8 mouse cellular contexts compared by ENCODE assay signal in the genomic region with DNA sequence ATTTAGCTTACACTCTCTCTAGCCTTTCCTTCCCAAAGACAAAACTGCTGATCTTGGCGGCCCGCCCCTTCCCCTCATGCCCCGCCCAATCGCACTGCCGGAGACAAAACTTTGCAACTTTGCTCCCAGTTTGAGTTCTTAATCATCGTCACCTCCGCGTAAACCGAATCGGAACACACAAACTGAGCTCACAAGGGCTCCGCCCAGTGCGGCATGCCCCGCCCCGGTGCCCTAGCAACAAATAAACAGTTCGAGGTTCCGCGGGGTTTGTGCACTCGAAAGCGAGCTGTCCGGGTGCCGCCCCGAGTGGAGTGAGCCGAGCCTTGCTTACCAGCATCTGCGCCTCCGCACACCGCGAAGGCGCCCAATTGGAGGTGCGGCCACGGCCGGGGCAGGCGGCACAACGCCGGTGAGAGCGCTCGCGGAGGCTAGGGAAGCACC.
DNase-seq lines count a peak whose midpoint lies in the region; ATAC-seq and TF ChIP-seq lines count a peak whose summit lies in the region.

No protein-coding gene starts in this region.

- peaks cover 19% of the 10 kb centered on the region for H3K27me3 ChIP-seq in forebrain, embryonic 13.5 days
- no peaks in the 10 kb centered on the region for H3K27me3 ChIP-seq in heart, postnatal 0 days (ENCODE audit: control insufficient read depth, insufficient read depth, low read length)
- peaks cover 3% of the 10 kb centered on the region; the same call in 1 of the 2 replicates for H3K27me3 ChIP-seq in neural tube, embryonic 14.5 days (ENCODE audit: control insufficient read depth, insufficient read depth, low read length)

- H3K4me2 ChIP-seq in forebrain, embryonic 13.5 days: peak overlapping the region; percentile 83
- H3K4me2 ChIP-seq in heart, postnatal 0 days (ENCODE audit: low read depth, low read length): peak overlapping the region; percentile 78
- H3K4me2 ChIP-seq in neural tube, embryonic 14.5 days (ENCODE audit: low read depth, low read length): peak overlapping the region; percentile 70

- TF ChIP-seq CTCF in heart, postnatal 0 days (IDR thresholded peaks at IDR 0.05; ENCODE audit: low read depth): no peak

- peak; percentile 98 for DNase-seq in ES-CJ7 (ENCODE audit: low read depth, low spot score)
- peak; percentile 80 for DNase-seq in heart, postnatal 0 days (ENCODE audit: low spot score)
- peak; percentile 94 for DNase-seq in kidney, postnatal 36 days
- peak; percentile 94 to 96 for DNase-seq in lung, adult 18-20 months
- DNase-seq in thymus, adult 18-20 months: peak; percentile 79 to 83

- peak; percentile 61 for ATAC-seq in cerebellum, adult (ENCODE audit: insufficient number of reproducible peaks, low FRiP score, low TSS enrichment)
- ATAC-seq in forebrain, embryonic 13.5 days: peak; percentile 80; the same call in 1 of the 2 replicates
- peak; percentile 88 for ATAC-seq in heart, postnatal 0 days (ENCODE audit: insufficient read depth, low read depth)
- ATAC-seq in neural tube, embryonic 14.5 days (ENCODE audit: low read depth): peak; percentile 70

- WGBS in forebrain, embryonic 13.5 days: under 1% methylated on average over 37 of the region's 37 CpGs
- WGBS in heart, postnatal 0 days: under 1% methylated on average over 37 of the region's 37 CpGs
- under 1% methylated on average over 37 of the region's 37 CpGs for WGBS in neural tube, embryonic 14.5 days

- peak overlapping the region; percentile 59 for H3K9ac ChIP-seq in forebrain, embryonic 13.5 days
- H3K9ac ChIP-seq in heart, postnatal 0 days (replicated peaks; ENCODE audit: low read depth, low read length): peak overlapping the region; percentile 46; the same call in 1 of the 2 replicates
- H3K9ac ChIP-seq in neural tube, embryonic 14.5 days (replicated peaks; ENCODE audit: low read depth, low read length): peak overlapping the region; percentile 43

- H3K36me3 ChIP-seq in forebrain, embryonic 13.5 days (ENCODE audit: poor library complexity, severe bottlenecking): no peaks in the 10 kb centered on the region
- no peaks in the 10 kb centered on the region for H3K36me3 ChIP-seq in heart, postnatal 0 days (replicated peaks; ENCODE audit: control insufficient read depth, insufficient read depth, low read length)
- no peaks in the 10 kb centered on the region for H3K36me3 ChIP-seq in neural tube, embryonic 14.5 days (ENCODE audit: control insufficient read depth, insufficient read depth, low read length)

- no peak overlapping the region for H3K27ac ChIP-seq in forebrain, embryonic 13.5 days
- H3K27ac ChIP-seq in heart, postnatal 0 days (ENCODE audit: low read depth): no peak overlapping the region
- no peak overlapping the region for H3K27ac ChIP-seq in neural tube, embryonic 14.5 days (ENCODE audit: low read depth, low read length)

- H3K9me3 ChIP-seq in forebrain, embryonic 13.5 days (replicated peaks): no peaks in the 10 kb centered on the region
- H3K9me3 ChIP-seq in heart, postnatal 0 days (replicated peaks; ENCODE audit: control insufficient read depth, low read length): no peaks in the 10 kb centered on the region
- H3K9me3 ChIP-seq in neural tube, embryonic 14.5 days (ENCODE audit: control insufficient read depth, low read length): no peaks in the 10 kb centered on the region

- peaks cover 9% of the 10 kb centered on the region; the same call in 1 of the 2 replicates for H3K4me1 ChIP-seq in forebrain, embryonic 13.5 days
- H3K4me1 ChIP-seq in heart, postnatal 0 days (ENCODE audit: control insufficient read depth, insufficient read depth): no peaks in the 10 kb centered on the region
- H3K4me1 ChIP-seq in neural tube, embryonic 14.5 days (ENCODE audit: control insufficient read depth, insufficient read depth, low read length): no peaks in the 10 kb centered on the region

- no peak for TF ChIP-seq EP300 in heart, postnatal 0 days (IDR thresholded peaks at IDR 0.05; ENCODE audit: low read depth)

- H3K4me3 ChIP-seq in forebrain, embryonic 13.5 days: peak overlapping the region; percentile 53
- peak overlapping the region; percentile 57 for H3K4me3 ChIP-seq in heart, postnatal 0 days (ENCODE audit: low read depth, low read length)
- H3K4me3 ChIP-seq in neural tube, embryonic 14.5 days (ENCODE audit: low read depth, low read length): peak overlapping the region; percentile 41
